9 mouse cellular contexts compared by ENCODE assay signal in genomic region chr5:65156853-65157252, GRCm38 (mm10). TPM values are rescaled to one million over a fixed set of nuclear protein-coding genes. Genes with fewer than 3 reads are reported as not detected.
DNase-seq lines count a peak whose midpoint lies in the region; ATAC-seq and TF ChIP-seq lines count a peak whose summit lies in the region.
"Had no signal": no experiment of that assay in that cellular context is flagged by ENCODE, and none has a peak within 500 bp of the region (broad histone marks: within the 10 kb centered on the region; RNA-seq: fewer than 3 reads in every experiment).

No protein-coding gene starts in this region.

- H3K9ac ChIP-seq in CH12.LX (ENCODE audit: insufficient read depth, low read depth): no peak overlapping the region
- H3K9ac ChIP-seq: embryonic facial prominence, embryonic 12.5 days had no signal

- H3K27ac ChIP-seq in CH12.LX (ENCODE audit: insufficient read depth, low read depth): no peak overlapping the region
- H3K27ac ChIP-seq: embryonic facial prominence, embryonic 12.5 days had no signal

- peak; percentile 93 for DNase-seq in heart, adult 11 months
- DNase-seq in heart, postnatal 25 days (ENCODE audit: low spot score): no peak
- DNase-seq in CH12.LX (ENCODE audit: extremely low read depth): peak; percentile 45
- DNase-seq in c-Kit-positive CD71-negative TER-119-negative erythroid progenitor cells, embryonic 14.5 days (ENCODE audit: low read depth): peak; percentile 33
- DNase-seq in spleen, adult 12 weeks (ENCODE audit: low spot score): peak; percentile 22
- DNase-seq in left cerebral cortex, postnatal 25 days (ENCODE audit: low spot score in 2 of 2): no peak
- DNase-seq in left cerebral cortex, postnatal 4 days: no peak

- H3K27me3 ChIP-seq in CH12.LX (replicated peaks): no peaks in the 10 kb centered on the region
- H3K27me3 ChIP-seq: embryonic facial prominence, embryonic 12.5 days had no signal

- intact Hi-C loops in heart, postnatal 25 days (cut with DNase I): loop anchor here (5.0 kb wide), 3 partner anchors 50 to 155 kb away; partner anchors contain the start of gene Klhl5
- intact Hi-C loops in left cerebral cortex, postnatal 25 days (cut with DNase I): no loop called here
- intact Hi-C loops in left cerebral cortex, postnatal 4 days (cut with DNase I): no loop called here

- H3K4me1 ChIP-seq in CH12.LX (ENCODE audit: control insufficient read depth in 1 of 2, insufficient read depth in 2 of 2): no peaks in the 10 kb centered on the region
- H3K4me1 ChIP-seq: embryonic facial prominence, embryonic 12.5 days had no signal

- TF ChIP-seq CTCF in CH12.LX (conservative IDR thresholded peaks at IDR 0.05 in 1 of 2, IDR thresholded peaks at IDR 0.05 in 1 of 2; ENCODE audit: low read depth in 2 of 2, low read length in 2 of 2): peak; percentile 65 to 70; a peak in 3 of 4 replicates

- H3K9me3 ChIP-seq in CH12.LX (replicated peaks; ENCODE audit: low read length): no peaks in the 10 kb centered on the region

- TF ChIP-seq RAD21 in CH12.LX (IDR thresholded peaks at IDR 0.05; ENCODE audit: low read depth, low read length): peak; percentile 47

- no peaks in the 10 kb centered on the region for H3K79me2 ChIP-seq in CH12.LX (replicated peaks; ENCODE audit: control insufficient read depth, extremely low read depth, insufficient read depth, poor library complexity, severe bottlenecking)

- in situ Hi-C loops in CH12.LX (cut with MboI; ENCODE audit: low pct_ligation_motif_present, low pct_unique_long_range_greater_than_20kb, low sequenced_read_pairs): no loop called here

- no peak for TF ChIP-seq POLR2A in CH12.LX (IDR thresholded peaks at IDR 0.05; ENCODE audit: low read depth, low read length)

- no peak overlapping the region for H3K4me3 ChIP-seq in CH12.LX (replicated peaks in 1 of 3; ENCODE audit: low read depth in 2 of 3, low read length in 2 of 3, poor library complexity in 1 of 3)
- H3K4me3 ChIP-seq: embryonic facial prominence, embryonic 12.5 days had no signal

- no peak for TF ChIP-seq EP300 in CH12.LX (IDR thresholded peaks at IDR 0.05; ENCODE audit: low read length)

- H3K36me3 ChIP-seq in CH12.LX (replicated peaks in 1 of 2; ENCODE audit: control insufficient read depth in 1 of 2, insufficient read depth in 1 of 2, low read length in 1 of 2): peaks cover 8 to 57% of the 10 kb centered on the region in 2 experiments

- dilution Hi-C loops in CH12.LX (cut with MboI; ENCODE audit: extremely low pct_ligation_motif_present, extremely low pct_unique_long_range_greater_than_20kb, low sequenced_read_pairs): no loop called here

- peak; percentile 48 for ATAC-seq in inflammation-experienced regulatory T-cells, adult 6 months

- no peak overlapping the region for H3K4me2 ChIP-seq in CH12.LX (ENCODE audit: insufficient read depth, low read depth, poor library complexity, severe bottlenecking)
- H3K4me2 ChIP-seq: embryonic facial prominence, embryonic 12.5 days had no signal

TF ChIP-seq in CH12.LX, 34 proteins besides CTCF, POLR2A, EP300 and RAD21:
- TF ChIP-seq MAFK (IDR thresholded peaks at IDR 0.05; ENCODE audit: insufficient replicate concordance, low read length) (no peak), SMC3 (IDR thresholded peaks at IDR 0.05; ENCODE audit: low read depth, low read length) (peak; percentile 69), RCOR1 (conservative IDR thresholded peaks at IDR 0.05; ENCODE audit: low read depth, low read length) (no peak), SIN3A (IDR thresholded peaks at IDR 0.05; ENCODE audit: low read length) (no peak), HCFC1 (IDR thresholded peaks at IDR 0.05; ENCODE audit: low read depth, low read length) (no peak), MYC (IDR thresholded peaks at IDR 0.05; ENCODE audit: low read depth, low read length) (no peak)
TF ChIP-seq in CH12.LX: peak in this region for 1.

RNA-seq across cellular contexts. Expression of gene Wdr19, which starts 42.6 kb away (rescaled TPM):
- total RNA-seq in heart, postnatal 25 days (2021): 1 to 10 TPM; 2.1 TPM
- total RNA-seq in CH12.LX (2012; rRNA removed): 1.0 and 1.4 TPM in 2 replicates
- total RNA-seq in CH12.LX (2014; rRNA removed): 1.7 and 1.9 TPM in 2 replicates
- 1.2 and 1.5 TPM in 2 replicates for polyA plus RNA-seq in CH12.LX (2012; ENCODE audit: insufficient read length, low read depth)
- 1 to 10 TPM; 2.0 to 6.5 (median 3.3) TPM for polyA plus RNA-seq in inflammation-experienced regulatory T-cells, adult 6 months (2017; shearing (Covaris generic))
- 10 to 100 TPM; 15.9 to 19.7 TPM for total RNA-seq in left cerebral cortex, postnatal 25 days (2021)
- total RNA-seq in left cerebral cortex, postnatal 4 days (2021): 10 to 100 TPM; 16.3 to 19.3 TPM

RNA-seq across cellular contexts. Expression of gene Klhl5, which starts 49.5 kb away (rescaled TPM):
- 10 to 100 TPM; 13.9 to 14.3 TPM for total RNA-seq in heart, postnatal 25 days (2021)
- 15.7 and 20.6 TPM in 2 replicates for total RNA-seq in CH12.LX (2012; rRNA removed)
- 22.6 and 23.2 TPM in 2 replicates for total RNA-seq in CH12.LX (2014; rRNA removed)
- polyA plus RNA-seq in CH12.LX (2012; ENCODE audit: insufficient read length, low read depth): 27.2 and 31.7 TPM in 2 replicates
- polyA plus RNA-seq in inflammation-experienced regulatory T-cells, adult 6 months (2017; shearing (Covaris generic)): 1 to 10 TPM; 4.0 to 9.7 (median 9.1) TPM
- total RNA-seq in left cerebral cortex, postnatal 25 days (2021): 10 to 100 TPM; 40.9 to 45.3 TPM
- total RNA-seq in left cerebral cortex, postnatal 4 days (2021): 10 to 100 TPM; 73.2 to 80.2 TPM

Comparison
In these comparisons a context has a peak if more than half of its experiments do, and no peak if none do; other contexts are left out.
1. DNase-seq: peak in heart, adult 11 months (single experiment), CH12.LX (single experiment), c-Kit-positive CD71-negative TER-119-negative erythroid progenitor cells, embryonic 14.5 days (single experiment) and spleen, adult 12 weeks (single experiment); none in heart, postnatal 25 days (single experiment), left cerebral cortex, postnatal 25 days (0 of 2) and left cerebral cortex, postnatal 4 days (single experiment).
2. RNA of gene Wdr19, which starts 42.6 kb away (total RNA-seq): 15.9 to 19.7 TPM in left cerebral cortex, postnatal 25 days and 16.3 to 19.3 TPM in left cerebral cortex, postnatal 4 days; 2.1 TPM in heart, postnatal 25 days and 1.0 to 1.9 TPM in CH12.LX; every median in the first group is over 4 times any median in the second.